Mouse (Mus musculus) ES-E14 (cell line): ENCODE measurements at regions not wholly inside any gene's neighbourhood (a gene's known extent, or its start where the extent isn't known, plus 50 kb on each side); places are given as distances from the start of the nearest gene placed in this dataset.

Source experiments
- DNase-seq: peaks from one replicate; pipeline ENCODE4 v3.0.0-alpha.2; 2013; ENCODE audit warnings: low read depth, low spot score
- H3K27ac ChIP-seq: 2 replicates; pipeline ENCODE4 v1.5.1; 2012; ENCODE audit warnings: low read depth, mild to moderate bottlenecking, low read length, moderate library complexity, mixed read lengths; ENCODE audit not compliant: poor library complexity, insufficient read depth, severe bottlenecking
- H3K36me3 ChIP-seq: 2 replicates; pipeline ENCODE4 v1.6.1; 2012; ENCODE audit warnings: mild to moderate bottlenecking, low read length, moderate library complexity, mixed read lengths; ENCODE audit not compliant: control insufficient read depth, poor library complexity, insufficient read depth, severe bottlenecking
- H3K4me1 ChIP-seq, 2 experiments: fragments of 150-350 bp in 1 of 2; sonication (generic) in 1 of 2; 2 replicates each; pipeline ENCODE4 v1.6.1; 2012; ENCODE audit warnings: low read length in 2 of 2, mild to moderate bottlenecking in 1 of 2, mixed read lengths in 1 of 2; ENCODE audit not compliant: control insufficient read depth in 2 of 2, insufficient read depth in 2 of 2, poor library complexity in 1 of 2
- H3K4me3 ChIP-seq, 2 experiments: fragments of 150-350 bp in 1 of 2; sonication (generic) in 1 of 2; 2 replicates each; pipeline ENCODE4 v1.5.1; 2012; ENCODE audit warnings: low read length in 2 of 2, low read depth in 1 of 2, mild to moderate bottlenecking in 1 of 2, mixed read lengths in 1 of 2; ENCODE audit not compliant: insufficient read depth in 1 of 2, poor library complexity in 1 of 2, severe bottlenecking in 1 of 2
- H3K9ac ChIP-seq: 2 replicates; pipeline ENCODE4 v1.6.1; 2012; ENCODE audit warnings: low read depth, mild to moderate bottlenecking, low read length, mixed read lengths; ENCODE audit not compliant: poor library complexity, insufficient read depth, severe bottlenecking
- H3K9me3 ChIP-seq: fragments of 150-350 bp; sonication (generic); 2 replicates; pipeline ENCODE4 v1.6.1; 2012; ENCODE audit warnings: low read depth, mild to moderate bottlenecking, low read length; ENCODE audit not compliant: control insufficient read depth, insufficient read depth
- CHD2 ChIP-seq: IDR thresholded peaks from 2 replicates; pipeline ENCODE4 v1.6.1; 2014; ENCODE audit warnings: mild to moderate bottlenecking, low read depth, low read length, inconsistent platforms
- HCFC1 ChIP-seq: IDR thresholded peaks from 2 replicates; pipeline ENCODE4 v1.6.1; 2012; ENCODE audit warnings: low read length, inconsistent platforms, borderline replicate concordance; ENCODE audit not compliant: insufficient read depth
- MAFK ChIP-seq: IDR thresholded peaks from 2 replicates; pipeline ENCODE4 v1.6.1; 2014; ENCODE audit warnings: mild to moderate bottlenecking, low read depth, low read length, inconsistent platforms; ENCODE audit not compliant: insufficient read depth
- ZC3H11A ChIP-seq: IDR thresholded peaks from 2 replicates; pipeline ENCODE4 v1.6.1; 2012; ENCODE audit warnings: low read depth, mild to moderate bottlenecking, inconsistent platforms, low read length, borderline replicate concordance
- ZNF384 ChIP-seq: IDR thresholded peaks from 2 replicates; pipeline ENCODE4 v1.6.1; 2012; ENCODE audit warnings: low read depth, low read length, inconsistent platforms
- in situ Hi-C, 2 experiments: fragments of 600-800 bp; cut with MboI; formaldehyde crosslinking; loops; one replicate each; pipeline ENCODE4 v1.15.1; 2025; ENCODE audit warnings: low sequenced_read_pairs in 2 of 2, inconsistent platforms in 1 of 2; ENCODE audit not compliant: unreplicated experiment in 2 of 2

- H3K4me3 ChIP-seq, result no peak overlapping the region
Observed at GRCm38 (mm10) chr4:152779526-152779925, 301.9 kb upstream of the Kcnab2 start.

GRCm38 (mm10) chr4:152775801-152776200, 298.1 kb upstream of the Kcnab2 start:
- no peak for DNase-seq
- in situ Hi-C loops, result no loop called here
- Histone ChIP-seq H3K4me3 (no peak overlapping the region), H3K9me3 (no peaks in the 10 kb centered on the region), H3K36me3 (no peaks in the 10 kb centered on the region), H3K4me1 (no peaks in the 10 kb centered on the region), H3K9ac (no peak overlapping the region), H3K27ac (no peak overlapping the region)
- TF ChIP-seq CHD2 (no peak), MAFK (no peak), ZNF384 (no peak), ZC3H11A (no peak), HCFC1 (no peak)

More at GRCm38 (mm10) chr4:152779526-152779925, 301.9 kb upstream of the Kcnab2 start:
- no peaks in the 10 kb centered on the region for H3K36me3 ChIP-seq
- H3K9ac ChIP-seq, result no peak overlapping the region
- H3K27ac ChIP-seq, result no peak overlapping the region
- no peaks in the 10 kb centered on the region for H3K4me1 ChIP-seq
- no peak for DNase-seq
- in situ Hi-C loops, result no loop called here
- no peaks in the 10 kb centered on the region for H3K9me3 ChIP-seq
- TF ChIP-seq MAFK, result no peak
- no peak for TF ChIP-seq CHD2
- no peak for TF ChIP-seq ZNF384
- no peak for TF ChIP-seq ZC3H11A
- TF ChIP-seq HCFC1, result no peak

DNA sequence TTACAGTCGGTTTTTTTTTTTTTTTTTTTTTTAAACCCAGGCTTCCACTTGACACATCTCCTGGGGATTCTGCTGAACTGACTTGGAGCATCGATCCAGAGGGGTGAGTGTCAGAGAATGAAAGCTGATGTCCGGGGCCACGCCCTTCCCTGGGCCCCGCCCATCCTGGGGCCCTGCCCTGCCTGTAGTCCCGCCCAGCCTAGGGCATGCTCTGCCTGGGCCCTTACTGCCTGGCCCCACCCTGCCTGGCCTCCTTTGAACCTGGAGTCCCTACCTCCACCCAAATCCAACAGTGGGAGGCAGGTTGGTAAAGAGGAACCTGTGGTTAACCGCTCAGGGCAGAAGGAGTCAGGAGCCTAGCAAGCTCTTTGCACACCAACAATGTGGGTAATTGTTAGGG, 293.7 kb upstream of the Kcnab2 start:
- H3K4me1 ChIP-seq, result no peaks in the 10 kb centered on the region
- H3K9ac ChIP-seq, result no peak overlapping the region
- no peaks in the 10 kb centered on the region for H3K36me3 ChIP-seq
- DNase-seq, result peak; percentile 26
- no peak overlapping the region for H3K27ac ChIP-seq
- H3K4me3 ChIP-seq, result no peak overlapping the region
- TF ChIP-seq ZC3H11A (no peak), MAFK (no peak), ZNF384 (no peak; the same call in 1 of the 2 replicates), CHD2 (no peak), HCFC1 (no peak)
- in situ Hi-C loops, result no loop called here
- no peaks in the 10 kb centered on the region for H3K9me3 ChIP-seq

GRCm38 (mm10) chr4:152767372-152767771, 289.7 kb upstream of the Kcnab2 start:
- peaks cover 2 to 5% of the 10 kb centered on the region in 2 experiments; a peak in 1 of 4 replicates for H3K4me1 ChIP-seq
- in situ Hi-C loops, result no loop called here
- TF ChIP-seq CHD2 (no peak), ZC3H11A (0 out of 2 replicates have a peak, but pooled peaks have one; percentile 28)
- H3K27ac ChIP-seq, result no peak overlapping the region
- H3K4me3 ChIP-seq, result no peak overlapping the region
- no peaks in the 10 kb centered on the region for H3K36me3 ChIP-seq
- peak; percentile 31 for DNase-seq
- no peak overlapping the region for H3K9ac ChIP-seq
- H3K9me3 ChIP-seq, result no peaks in the 10 kb centered on the region

DNA sequence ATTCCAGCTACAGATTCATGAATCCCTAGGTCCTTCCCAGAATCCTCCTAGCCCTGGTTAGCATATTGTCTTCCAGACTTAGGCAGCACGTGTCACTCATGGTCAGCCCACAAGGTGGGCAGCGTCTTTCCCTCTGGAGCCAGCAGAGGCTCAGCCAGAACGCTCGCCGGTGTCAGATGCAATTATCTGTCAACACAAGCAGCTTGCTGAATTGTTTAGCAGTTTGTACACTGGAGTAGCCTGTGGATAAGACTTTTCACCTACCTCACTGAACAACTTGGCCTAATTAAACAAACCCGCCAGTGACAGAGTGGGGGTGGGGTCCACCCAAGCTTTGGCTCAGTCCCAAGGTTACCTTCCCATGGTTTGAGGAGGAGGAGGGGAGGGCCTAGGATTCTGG, 285.4 kb upstream of the Kcnab2 start:
- in situ Hi-C loops, result no loop called here
- Histone ChIP-seq H3K4me3 (no peak overlapping the region), H3K9ac (no peak overlapping the region), H3K36me3 (no peaks in the 10 kb centered on the region), H3K4me1 (peaks cover 2 to 7% of the 10 kb centered on the region in 2 experiments; a peak in 1 of 4 replicates), H3K9me3 (no peaks in the 10 kb centered on the region), H3K27ac (no peak overlapping the region)
- no peak for DNase-seq
- TF ChIP-seq HCFC1 (no peak), ZNF384 (no peak), MAFK (no peak), ZC3H11A (no peak), CHD2 (no peak)
